Mouse (Mus musculus) cortical plate, adult 2 months (tissue): Measurements from ENCODE around the gene Cep104.

ENCODE experiments used
- CTCF ChIP-seq: fragments of 200-500 bp; IDR thresholded peaks from 2 replicates; pipeline ENCODE4 v1.5.1; 2011; ENCODE audit warnings: mild to moderate bottlenecking, control low read depth, low read length; ENCODE audit not compliant: insufficient read depth; ENCODE audit errors: extremely low read depth
- POLR2A ChIP-seq: fragments of 200-500 bp; IDR thresholded peaks from 2 replicates; pipeline ENCODE4 v1.6.1; 2011; ENCODE audit warnings: mild to moderate bottlenecking, low read length, control low read depth; ENCODE audit not compliant: insufficient read depth; ENCODE audit errors: extremely low read depth

DNA sequence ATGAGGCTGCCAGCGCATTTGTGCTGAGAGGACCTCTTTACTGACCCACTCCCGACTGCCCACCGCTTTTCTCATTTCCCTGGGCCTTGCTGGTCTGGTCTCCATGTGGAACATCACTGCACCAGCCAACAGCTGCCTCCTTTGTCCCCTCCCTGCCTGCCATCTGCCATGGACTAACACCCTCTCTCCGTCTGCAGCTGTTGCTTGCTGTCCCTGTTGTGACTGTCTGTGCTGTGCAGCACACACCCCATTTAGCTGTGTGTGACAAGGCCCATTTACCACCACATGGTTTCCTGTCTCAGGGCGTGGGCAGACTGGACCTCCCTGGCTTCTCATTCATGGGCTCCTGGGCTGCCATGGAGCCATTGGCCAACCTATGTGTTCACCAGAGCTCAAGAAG, 30.5 kb downstream of the Cep104 start:
- TF ChIP-seq POLR2A, result no peak
- no peak for TF ChIP-seq CTCF
